Mouse (Mus musculus) liver, embryonic 14.5 days (tissue): ENCODE data around the gene Adap1. TPM values are rescaled to one million over a fixed set of nuclear protein-coding genes. Genes with fewer than 3 reads are reported as not detected.
A peak's percentile ranks its signal among the peaks of the same experiment; 100 is the strongest.

ENCODE experiments used
- ATAC-seq: fragments of 200-750 bp; cut with Nextera tagmentation; 2 replicates; pipeline ENCODE4 v1.8.0; 2017; ENCODE audit warnings: moderate number of reproducible peaks, mild to moderate bottlenecking, moderate library complexity; ENCODE audit not compliant: insufficient read depth
- DNase-seq, 3 experiments: peaks; one replicate each; pipeline ENCODE4 v3.0.0-alpha.2; 2012 to 2013; ENCODE audit warnings: low read depth in 3 of 3, low spot score in 3 of 3
- H3K27ac ChIP-seq: fragments of 300-500 bp; sonication (generic); 2 replicates; pipeline ENCODE4 v1.5.1; 2014; ENCODE audit warnings: moderate library complexity, mild to moderate bottlenecking, control low read depth, inconsistent platforms
- H3K27me3 ChIP-seq: fragments of 300-500 bp; sonication (generic); 2 replicates; pipeline ENCODE4 v1.6.1; 2014; ENCODE audit warnings: mild to moderate bottlenecking, low read length, moderate library complexity; ENCODE audit not compliant: control insufficient read depth, insufficient read depth
- H3K36me3 ChIP-seq: fragments of 300-500 bp; sonication (generic); replicated peaks from 2 replicates; pipeline ENCODE4 v1.6.1; 2014; ENCODE audit warnings: low read depth; ENCODE audit not compliant: control insufficient read depth, insufficient read depth
- H3K4me1 ChIP-seq, 2 experiments: fragments of 200-500 bp in 1 of 2; fragments of 300-500 bp in 1 of 2; sonication (generic) in 1 of 2; replicated peaks; 2 replicates each; pipeline ENCODE4 v1.6.1; 2012 to 2014; ENCODE audit warnings: antibody characterized with exemption in 1 of 2, inconsistent platforms in 1 of 2, low read length in 1 of 2; ENCODE audit not compliant: control insufficient read depth in 2 of 2, insufficient read depth in 2 of 2
- H3K4me2 ChIP-seq: fragments of 300-500 bp; sonication (generic); 2 replicates; pipeline ENCODE4 v1.6.1; 2014; ENCODE audit warnings: low read depth, mild to moderate bottlenecking, control low read depth, moderate library complexity
- H3K4me3 ChIP-seq, 2 experiments: fragments of 200-500 bp in 1 of 2; fragments of 300-500 bp in 1 of 2; sonication (generic) in 1 of 2; 2 replicates each; pipeline ENCODE4 v1.5.1; 2012 to 2014; ENCODE audit warnings: low read depth in 2 of 2, low read length in 2 of 2, mild to moderate bottlenecking in 2 of 2, control low read depth in 1 of 2, inconsistent platforms in 1 of 2, moderate library complexity in 1 of 2; ENCODE audit not compliant: insufficient read depth in 1 of 2
- H3K9ac ChIP-seq: fragments of 300-500 bp; sonication (generic); replicated peaks from 2 replicates; pipeline ENCODE4 v1.6.1; 2014; ENCODE audit warnings: mild to moderate bottlenecking, control low read depth, moderate library complexity
- H3K9me3 ChIP-seq: fragments of 300-500 bp; sonication (generic); 2 replicates; pipeline ENCODE4 v1.6.1; 2016; ENCODE audit warnings: low read length, mixed read lengths; ENCODE audit not compliant: control insufficient read depth
- CTCF ChIP-seq: IDR thresholded peaks from 2 replicates; pipeline ENCODE4 v1.5.1; 2016; ENCODE audit warnings: antibody characterized with exemption, low read depth, control low read depth
- EP300 ChIP-seq: IDR thresholded peaks from 2 replicates; pipeline ENCODE4 v1.6.1; 2016; ENCODE audit warnings: antibody characterized with exemption, low read depth
- WGBS: fragments of 180-500 bp; shearing (Covaris S2); extraction: QIAGEN DNeasy Blood & Tissue Kit; methylation state at CpG from one replicate; pipeline ENCODE4 v1.1.7; 2014; ENCODE audit not compliant: insufficient replicate concordance; 5-methylcytosine and 5-hydroxymethylcytosine counted together
- polyA plus RNA-seq, 2 experiments: library from polyadenylated mRNA; depleted of rRNA in 1 of 2; stranded (reverse) in 1 of 2; unstranded in 1 of 2; fragments of >200 nt; fragmentation: Nextera tagmentation in 1 of 2; extraction: Ambion mirVana in 1 of 2; gene quantifications; 2 replicates each; pipeline versions ENCODE4 v1.2.1 to v1.2.3; 2012 to 2014

The Adap1 gene
- polyA plus RNA-seq, 2 experiments: 2.2 to 3.0 TPM

DNA sequence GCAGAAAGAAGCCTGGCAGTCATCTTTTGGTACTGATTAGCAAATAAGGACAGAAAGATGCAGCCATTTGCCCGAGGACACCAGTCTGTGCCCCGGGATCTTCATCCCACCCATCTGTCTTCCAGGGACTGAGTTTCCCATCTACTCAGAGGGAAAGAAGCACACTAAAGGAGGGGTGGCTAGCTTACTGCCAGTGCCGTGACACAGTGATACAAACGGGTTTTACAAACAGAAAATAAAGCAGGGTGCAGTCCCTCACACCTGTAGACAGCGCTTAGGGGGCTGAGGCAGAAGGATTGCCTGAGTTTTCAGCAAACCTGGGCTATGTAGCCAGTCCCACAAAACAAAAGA lies 19.9 kb upstream of the Adap1 start:
- H3K4me1 ChIP-seq: peaks cover 17 to 28% of the 10 kb centered on the region in 2 experiments
- DNase-seq: no peak
- H3K36me3 ChIP-seq: peaks cover 13% of the 10 kb centered on the region
- ATAC-seq: peak; percentile 18
- no peak for TF ChIP-seq CTCF
- H3K4me2 ChIP-seq: peak overlapping the region; percentile 85
- WGBS: 8% methylated on average over 5 of the region's 5 CpGs
- H3K27ac ChIP-seq: peak overlapping the region; percentile 49
- no peaks in the 10 kb centered on the region for H3K27me3 ChIP-seq
- no peaks in the 10 kb centered on the region for H3K9me3 ChIP-seq
- H3K4me3 ChIP-seq: peak overlapping the region; percentile 25 to 78
- peak overlapping the region; percentile 42 for H3K9ac ChIP-seq

- Histone ChIP-seq H3K4me1 (peaks cover 13 to 23% of the 10 kb centered on the region in 2 experiments), H3K27ac (peak overlapping the region; percentile 50), H3K9me3 (no peaks in the 10 kb centered on the region), H3K27me3 (no peaks in the 10 kb centered on the region), H3K9ac (peak overlapping the region; percentile 86), H3K36me3 (peaks cover 15% of the 10 kb centered on the region), H3K4me3 (peak overlapping the region; percentile 78 to 93), H3K4me2 (peak overlapping the region; percentile 85)
- peak; percentile 86 to 89 (median 88) for DNase-seq
- WGBS: under 1% methylated on average over 33 of the region's 33 CpGs
- peak; percentile 89 for ATAC-seq
- TF ChIP-seq EP300: no peak
- no peak for TF ChIP-seq CTCF
Measured at GRCm38 (mm10) chr5:139344687-139345363, 19.4 kb upstream of the Adap1 start.

DNA sequence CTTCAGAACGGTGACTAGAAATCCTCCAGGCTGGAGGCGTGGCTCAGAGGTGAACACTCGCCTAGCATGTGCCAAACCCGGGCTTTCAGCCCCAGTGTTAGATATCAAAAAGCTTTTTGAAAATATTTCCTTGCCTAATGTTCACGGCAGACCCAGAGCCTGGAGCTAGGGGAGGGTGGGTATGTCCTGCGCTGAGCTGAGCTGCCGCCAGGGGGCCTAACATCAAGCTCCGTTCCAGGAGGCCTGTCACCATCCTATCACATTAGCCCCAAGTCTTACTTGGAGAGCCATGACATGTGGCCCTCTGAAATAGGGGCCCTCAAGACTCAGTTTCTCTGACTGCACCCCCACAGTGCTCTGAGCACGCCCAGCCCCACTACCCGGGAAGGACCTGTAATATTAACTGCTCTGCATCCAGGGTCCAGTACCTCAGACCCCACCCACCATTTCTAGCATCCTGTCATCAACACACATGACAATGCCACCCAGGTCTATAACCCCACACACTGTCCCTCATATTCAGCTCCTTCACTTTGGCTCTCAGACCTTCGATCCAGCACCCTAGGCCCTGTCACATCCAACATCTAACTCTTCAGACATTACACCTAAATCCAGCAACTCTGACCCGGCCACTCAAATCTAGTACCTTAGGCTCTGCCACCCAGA lies 18.7 kb upstream of the Adap1 start:
- no peaks in the 10 kb centered on the region for H3K9me3 ChIP-seq
- H3K9ac ChIP-seq: peak overlapping the region; percentile 86
- 5% methylated on average over 12 of the region's 12 CpGs for WGBS
- peaks cover 19% of the 10 kb centered on the region for H3K36me3 ChIP-seq
- H3K4me2 ChIP-seq: peak overlapping the region; percentile 85
- peak overlapping the region; percentile 78 to 93 for H3K4me3 ChIP-seq
- TF ChIP-seq CTCF (peak; percentile 97), EP300 (no peak)
- peak overlapping the region; percentile 18 for H3K27ac ChIP-seq
- no peaks in the 10 kb centered on the region for H3K27me3 ChIP-seq
- peaks cover 7 to 17% of the 10 kb centered on the region in 2 experiments for H3K4me1 ChIP-seq
- peak; percentile 73 for ATAC-seq
- DNase-seq: peak; percentile 65 to 73 (median 70)

GRCm38 (mm10) chr5:139338891-139339290 lies 13.5 kb upstream of the Adap1 start:
- Histone ChIP-seq H3K27me3 (no peaks in the 10 kb centered on the region), H3K36me3 (peaks cover 29% of the 10 kb centered on the region), H3K4me3 (no peak overlapping the region), H3K27ac (no peak overlapping the region), H3K9me3 (no peaks in the 10 kb centered on the region), H3K9ac (no peak overlapping the region), H3K4me2 (no peak overlapping the region), H3K4me1 (peaks cover 0 to 2% of the 10 kb centered on the region in 2 experiments; a peak in 1 of 4 replicates)
- 79% methylated on average over 11 of the region's 11 CpGs for WGBS
- no peak for DNase-seq
- no peak for TF ChIP-seq CTCF
- no peak for TF ChIP-seq EP300
- no peak for ATAC-seq

DNA sequence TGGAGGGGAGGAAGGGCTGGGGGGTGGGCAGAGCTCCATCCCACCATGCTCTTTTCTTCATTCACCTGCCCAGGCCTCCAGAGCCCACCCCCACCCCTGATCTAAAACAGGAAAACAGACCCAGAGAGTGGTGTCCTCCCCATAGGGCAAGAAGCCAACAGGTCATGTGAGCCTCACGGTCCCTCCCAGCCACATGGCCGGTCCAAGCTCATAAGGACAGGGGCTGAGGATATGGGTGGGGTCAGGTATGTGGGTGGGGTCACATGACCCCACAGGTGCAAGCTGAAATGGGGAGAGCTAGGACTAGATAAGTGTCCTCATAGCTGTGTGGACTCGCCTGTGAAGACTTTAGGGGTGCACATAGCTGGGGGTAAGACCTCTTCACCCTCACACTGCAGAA lies 13.0 kb upstream of the Adap1 start:
- DNase-seq: no peak
- Histone ChIP-seq H3K4me2 (no peak overlapping the region), H3K36me3 (peaks cover 29% of the 10 kb centered on the region), H3K27me3 (no peaks in the 10 kb centered on the region), H3K9ac (no peak overlapping the region), H3K4me3 (no peak overlapping the region), H3K9me3 (no peaks in the 10 kb centered on the region), H3K27ac (no peak overlapping the region), H3K4me1 (no peaks in the 10 kb centered on the region)
- TF ChIP-seq EP300: no peak
- no peak for TF ChIP-seq CTCF
- WGBS: 83% methylated on average over 3 of the region's 3 CpGs
- ATAC-seq: no peak
